Mouse (Mus musculus): ENCODE results near the gene Map4k4. TPM values are rescaled to one million over a fixed set of nuclear protein-coding genes. Genes with fewer than 3 reads are reported as not detected.

Gene Map4k4
- polyA plus RNA-seq, 1 experiment = 112 TPM

GRCm38 (mm10) chr1:39949205-39949604 is 48.5 kb downstream of the Map4k4 start:
- peak overlapping the region; percentile 18; the same call in 1 of the 2 replicates for H3K27ac ChIP-seq (ENCODE audit: insufficient read depth, low read length)
- no peak overlapping the region for H3K4me3 ChIP-seq (ENCODE audit: insufficient read depth, low read length)
- H3K4me1 ChIP-seq (ENCODE audit: control insufficient read depth, insufficient read depth, low read length) = peaks cover 27% of the 10 kb centered on the region
- TF ChIP-seq POLR2A (IDR thresholded peaks at IDR 0.05; ENCODE audit: extremely low read depth, insufficient read depth, low read length) = no peak
- TF ChIP-seq CTCF (IDR thresholded peaks at IDR 0.05; ENCODE audit: extremely low read depth, insufficient read depth, low read length) = no peak

DNA sequence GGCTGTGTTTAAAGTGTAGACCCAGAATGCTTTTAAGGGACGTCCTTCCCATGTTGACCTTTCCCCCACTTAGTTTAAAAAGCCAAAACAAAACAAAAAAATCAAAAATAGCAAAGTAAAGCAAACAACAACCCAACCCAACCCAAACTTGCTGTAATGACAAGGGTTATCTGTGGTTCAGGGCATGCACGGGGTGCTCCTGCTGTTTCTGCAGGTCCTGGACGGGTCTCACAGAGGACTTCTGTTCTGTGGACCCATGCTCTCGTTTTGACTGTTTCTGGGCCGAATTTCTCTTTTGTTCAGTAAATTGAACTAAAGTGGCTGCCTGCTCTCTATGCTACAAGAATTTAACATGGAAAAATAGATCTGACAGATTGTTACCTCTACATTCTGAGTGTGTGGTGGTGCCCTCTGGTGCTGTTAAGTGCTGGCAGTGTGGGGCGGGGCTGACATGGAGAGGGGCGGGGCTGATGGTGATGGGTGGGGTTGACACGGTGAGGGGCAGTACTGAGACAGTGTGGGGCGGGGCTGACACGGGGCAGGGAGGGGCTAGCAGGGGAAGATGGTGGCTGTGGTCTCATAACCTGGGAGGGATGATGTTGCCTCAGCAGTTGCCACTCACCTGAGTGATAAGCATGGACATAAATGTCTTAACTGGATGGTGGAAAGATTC is 49.2 kb downstream of the Map4k4 start:
- H3K27ac ChIP-seq (ENCODE audit: insufficient read depth, low read length) = no peak overlapping the region
- peaks cover 21% of the 10 kb centered on the region for H3K4me1 ChIP-seq (ENCODE audit: control insufficient read depth, insufficient read depth, low read length)
- TF ChIP-seq CTCF (IDR thresholded peaks at IDR 0.05; ENCODE audit: extremely low read depth, insufficient read depth, low read length) (no peak), POLR2A (IDR thresholded peaks at IDR 0.05; ENCODE audit: extremely low read depth, insufficient read depth, low read length) (no peak)

GRCm38 (mm10) chr1:39950590-39950989 is 49.9 kb downstream of the Map4k4 start:
- peaks cover 18% of the 10 kb centered on the region for H3K4me1 ChIP-seq (ENCODE audit: control insufficient read depth, insufficient read depth, low read length)
- no peak overlapping the region for H3K27ac ChIP-seq (ENCODE audit: insufficient read depth, low read length)
- no peak overlapping the region for H3K4me3 ChIP-seq (ENCODE audit: insufficient read depth, low read length)
- no peak for TF ChIP-seq POLR2A (IDR thresholded peaks at IDR 0.05; ENCODE audit: extremely low read depth, insufficient read depth, low read length)
- no peak for TF ChIP-seq CTCF (IDR thresholded peaks at IDR 0.05; ENCODE audit: extremely low read depth, insufficient read depth, low read length)

More for the DNA sequence above, 49.2 kb downstream of the Map4k4 start:
- no peak overlapping the region for H3K4me3 ChIP-seq (ENCODE audit: insufficient read depth, low read length)

DNA sequence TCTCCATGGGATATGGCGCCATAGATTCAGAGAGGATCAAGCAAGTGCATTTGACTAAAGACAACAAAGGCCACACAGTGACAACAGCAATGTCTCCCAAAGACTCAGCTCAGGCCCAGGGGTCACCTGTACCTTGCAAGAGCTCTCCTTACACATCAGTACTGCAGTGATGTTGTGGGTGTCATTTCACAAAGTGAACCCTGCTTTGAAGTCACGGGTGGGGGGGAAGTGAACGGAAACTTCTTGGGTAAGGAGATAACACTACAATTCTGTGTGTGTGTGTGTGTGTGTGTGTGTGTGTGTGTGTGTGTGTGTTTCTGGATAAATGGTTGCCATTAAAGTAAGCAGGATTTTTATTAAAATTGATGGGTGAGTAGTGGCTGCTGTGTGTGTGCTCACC is 53.9 kb downstream of the Map4k4 start:
- Histone ChIP-seq H3K4me1 (ENCODE audit: control insufficient read depth, insufficient read depth, low read length) (peaks cover 5% of the 10 kb centered on the region), H3K4me3 (ENCODE audit: insufficient read depth, low read length) (no peak overlapping the region), H3K27ac (ENCODE audit: insufficient read depth, low read length) (no peak overlapping the region)
- TF ChIP-seq CTCF (IDR thresholded peaks at IDR 0.05; ENCODE audit: extremely low read depth, insufficient read depth, low read length) = no peak
- no peak for TF ChIP-seq POLR2A (IDR thresholded peaks at IDR 0.05; ENCODE audit: extremely low read depth, insufficient read depth, low read length)

DNA sequence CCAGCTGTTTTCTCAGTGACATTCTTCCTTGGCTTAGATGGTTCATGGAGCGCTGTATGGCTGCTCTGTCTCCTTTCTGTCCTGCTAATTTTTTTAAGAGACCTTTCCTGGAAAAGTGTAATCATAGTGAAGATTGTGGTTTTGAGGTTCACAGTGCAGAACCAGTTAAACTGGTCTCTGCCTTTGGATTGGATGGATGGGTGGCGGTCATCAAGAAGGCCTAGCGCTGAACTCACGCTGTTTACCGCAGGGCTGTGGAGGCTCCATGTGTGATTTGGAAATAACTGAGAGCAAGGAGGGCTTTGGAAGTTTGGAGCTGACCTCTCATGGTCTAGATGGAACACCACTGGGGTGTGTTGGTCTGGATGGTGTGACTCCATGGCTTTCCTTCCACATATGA is 56.0 kb downstream of the Map4k4 start:
- TF ChIP-seq POLR2A (IDR thresholded peaks at IDR 0.05; ENCODE audit: extremely low read depth, insufficient read depth, low read length) = no peak
- TF ChIP-seq CTCF (IDR thresholded peaks at IDR 0.05; ENCODE audit: extremely low read depth, insufficient read depth, low read length) = no peak
- H3K27ac ChIP-seq (ENCODE audit: insufficient read depth, low read length) = no peak overlapping the region
- H3K4me1 ChIP-seq (ENCODE audit: control insufficient read depth, insufficient read depth, low read length) = peaks cover 9% of the 10 kb centered on the region
- H3K4me3 ChIP-seq (ENCODE audit: insufficient read depth, low read length) = no peak overlapping the region

GRCm38 (mm10) chr1:39957981-39958380 is 57.3 kb downstream of the Map4k4 start:
- TF ChIP-seq CTCF (IDR thresholded peaks at IDR 0.05; ENCODE audit: extremely low read depth, insufficient read depth, low read length) (no peak), POLR2A (IDR thresholded peaks at IDR 0.05; ENCODE audit: extremely low read depth, insufficient read depth, low read length) (no peak)
- Histone ChIP-seq H3K4me1 (ENCODE audit: control insufficient read depth, insufficient read depth, low read length) (peaks cover 13% of the 10 kb centered on the region), H3K27ac (ENCODE audit: insufficient read depth, low read length) (no peak overlapping the region), H3K4me3 (ENCODE audit: insufficient read depth, low read length) (no peak overlapping the region)

DNA sequence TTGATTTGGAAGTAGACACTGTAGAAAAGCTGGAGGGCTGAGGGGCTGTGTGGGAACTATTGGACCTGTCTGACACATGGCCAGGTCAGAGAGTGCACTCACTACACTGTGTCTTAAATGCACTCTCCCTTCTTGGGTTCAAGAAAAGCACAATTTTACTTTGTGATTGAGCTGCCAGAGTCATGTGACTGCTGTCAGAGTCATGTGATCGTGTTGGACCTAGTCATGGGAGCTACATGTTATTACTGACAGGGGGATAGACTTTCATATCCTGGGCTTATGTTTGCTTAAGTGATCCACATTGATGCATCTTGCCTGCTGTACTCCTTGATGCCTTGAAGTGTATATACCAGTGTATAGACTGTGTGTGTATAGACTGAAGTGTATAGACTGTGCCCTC is 59.9 kb downstream of the Map4k4 start:
- no peak overlapping the region for H3K27ac ChIP-seq (ENCODE audit: insufficient read depth, low read length)
- peaks cover 24% of the 10 kb centered on the region for H3K4me1 ChIP-seq (ENCODE audit: control insufficient read depth, insufficient read depth, low read length)
- TF ChIP-seq CTCF (IDR thresholded peaks at IDR 0.05; ENCODE audit: extremely low read depth, insufficient read depth, low read length) (no peak), POLR2A (IDR thresholded peaks at IDR 0.05; ENCODE audit: extremely low read depth, insufficient read depth, low read length) (no peak)
- H3K4me3 ChIP-seq (ENCODE audit: insufficient read depth, low read length) = no peak overlapping the region

GRCm38 (mm10) chr1:39961113-39961512 is 60.4 kb downstream of the Map4k4 start:
- Histone ChIP-seq H3K27ac (ENCODE audit: insufficient read depth, low read length) (no peak overlapping the region), H3K4me1 (ENCODE audit: control insufficient read depth, insufficient read depth, low read length) (peaks cover 24% of the 10 kb centered on the region), H3K4me3 (ENCODE audit: insufficient read depth, low read length) (no peak overlapping the region)
- TF ChIP-seq CTCF (IDR thresholded peaks at IDR 0.05; ENCODE audit: extremely low read depth, insufficient read depth, low read length) = no peak
- no peak for TF ChIP-seq POLR2A (IDR thresholded peaks at IDR 0.05; ENCODE audit: extremely low read depth, insufficient read depth, low read length)

GRCm38 (mm10) chr1:39962321-39962720 is 61.6 kb downstream of the Map4k4 start:
- peaks cover 24% of the 10 kb centered on the region for H3K4me1 ChIP-seq (ENCODE audit: control insufficient read depth, insufficient read depth, low read length)
- H3K27ac ChIP-seq (ENCODE audit: insufficient read depth, low read length) = no peak overlapping the region
- H3K4me3 ChIP-seq (ENCODE audit: insufficient read depth, low read length) = no peak overlapping the region
- TF ChIP-seq POLR2A (IDR thresholded peaks at IDR 0.05; ENCODE audit: extremely low read depth, insufficient read depth, low read length) = no peak
- no peak for TF ChIP-seq CTCF (IDR thresholded peaks at IDR 0.05; ENCODE audit: extremely low read depth, insufficient read depth, low read length)

DNA sequence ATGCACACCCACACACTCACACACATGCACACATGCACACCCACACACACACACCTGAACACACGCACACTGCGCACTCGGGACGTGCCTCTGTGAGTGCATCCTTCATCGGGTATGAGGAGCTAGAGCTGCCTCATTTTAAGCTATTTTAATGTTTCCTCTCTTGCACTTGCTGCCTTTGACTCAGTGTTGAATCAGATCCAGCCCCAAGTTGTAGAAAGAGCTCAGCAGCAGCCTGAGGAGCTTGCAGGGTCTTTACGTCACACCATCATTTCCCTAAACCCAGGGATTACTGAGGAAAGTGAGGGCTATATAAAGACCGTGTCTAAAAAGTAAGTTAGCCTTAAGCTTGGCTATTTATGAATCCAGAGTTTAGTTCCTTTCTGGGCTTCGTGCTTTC is 62.1 kb downstream of the Map4k4 start:
- Histone ChIP-seq H3K4me3 (ENCODE audit: insufficient read depth, low read length) (no peak overlapping the region), H3K27ac (ENCODE audit: insufficient read depth, low read length) (0 out of 2 replicates have a peak overlapping the region, but pooled peaks have one; percentile 17), H3K4me1 (ENCODE audit: control insufficient read depth, insufficient read depth, low read length) (peaks cover 24% of the 10 kb centered on the region)
- TF ChIP-seq POLR2A (IDR thresholded peaks at IDR 0.05; ENCODE audit: extremely low read depth, insufficient read depth, low read length) (no peak), CTCF (IDR thresholded peaks at IDR 0.05; ENCODE audit: extremely low read depth, insufficient read depth, low read length) (no peak)
